Mouse (Mus musculus): Measurements from ENCODE around the gene Ltbp2.

The Ltbp2 gene

GRCm38 (mm10) chr12:84806010-84806409 is 70.3 kb downstream of the Ltbp2 start:
- DNase-seq (ENCODE audit: extremely low spot score, low spot score), result no peak

DNA sequence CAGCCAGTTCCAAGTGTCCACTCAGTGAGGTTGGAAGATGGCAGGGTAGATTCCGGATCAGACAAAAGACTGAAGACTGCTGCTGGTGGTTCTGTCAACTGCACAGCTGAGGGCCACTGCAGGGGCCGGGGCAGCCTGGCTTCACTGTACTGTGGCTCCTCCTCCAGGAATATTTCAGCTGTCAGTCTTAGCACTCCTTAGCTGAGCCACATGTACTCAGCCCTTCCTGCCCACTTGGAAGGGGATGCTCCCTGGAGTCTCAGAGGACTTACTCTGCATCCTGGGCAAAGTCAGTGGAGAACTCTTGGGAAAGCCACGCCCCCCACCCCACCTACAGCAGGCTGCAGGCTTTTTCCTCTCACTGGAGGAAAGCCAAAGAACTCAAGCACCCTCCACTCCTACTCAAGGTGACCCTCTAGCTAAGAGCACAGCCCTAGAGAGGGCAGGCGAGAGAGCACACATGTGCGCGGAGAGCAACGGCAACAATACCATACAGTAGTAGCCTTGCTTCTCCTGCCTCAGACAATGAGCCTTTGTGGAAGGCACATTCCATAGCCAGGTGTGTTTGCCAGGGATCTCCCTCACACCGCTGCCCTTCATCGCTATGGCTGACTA is 71.0 kb downstream of the Ltbp2 start:
- DNase-seq (ENCODE audit: extremely low spot score, low spot score), result no peak

DNA sequence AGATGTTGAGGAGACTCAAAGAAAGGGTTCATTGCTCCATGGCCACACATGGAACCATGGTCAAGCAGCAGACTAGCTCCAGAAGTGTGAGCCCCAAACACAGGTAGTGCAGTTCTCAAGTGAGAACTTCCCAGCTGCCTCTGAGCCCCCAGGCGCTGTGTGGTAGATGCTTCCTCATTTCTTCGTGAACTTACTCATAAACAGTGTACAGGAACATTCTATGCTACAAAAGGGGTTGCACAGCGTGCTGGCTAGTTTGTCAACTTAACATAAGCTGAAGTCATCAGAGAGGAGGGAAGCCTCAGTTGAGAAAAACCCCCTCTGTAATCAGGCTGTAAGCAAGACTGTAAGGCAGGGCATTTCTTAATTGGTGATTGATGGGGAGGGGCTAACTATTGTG is 73.7 kb downstream of the Ltbp2 start:
- DNase-seq (ENCODE audit: extremely low spot score, low spot score), result no peak

GRCm38 (mm10) chr12:84801532-84802110 is 74.7 kb downstream of the Ltbp2 start:
- DNase-seq (ENCODE audit: extremely low spot score, low spot score), result no peak

DNA sequence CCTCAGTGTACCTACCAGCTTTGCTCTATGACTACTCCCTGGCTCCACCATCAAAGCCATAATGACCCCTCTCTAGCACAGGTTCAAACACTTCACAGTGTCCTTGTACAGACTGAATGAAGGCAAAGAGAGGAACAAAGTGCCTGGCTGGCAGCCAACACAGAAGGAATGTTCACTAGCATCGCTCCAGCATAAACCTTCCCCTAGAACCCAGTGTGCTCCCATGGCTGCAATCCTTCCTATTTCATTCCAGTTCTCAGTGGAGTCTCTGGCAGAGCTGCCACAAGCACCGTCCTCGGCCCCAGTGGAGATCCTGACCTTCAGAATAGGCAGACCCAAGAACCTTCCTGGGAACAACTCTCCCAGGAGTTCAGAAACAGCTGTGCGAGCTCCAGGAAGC is 75.9 kb downstream of the Ltbp2 start:
- no peak for DNase-seq (ENCODE audit: extremely low spot score, low spot score)

DNA sequence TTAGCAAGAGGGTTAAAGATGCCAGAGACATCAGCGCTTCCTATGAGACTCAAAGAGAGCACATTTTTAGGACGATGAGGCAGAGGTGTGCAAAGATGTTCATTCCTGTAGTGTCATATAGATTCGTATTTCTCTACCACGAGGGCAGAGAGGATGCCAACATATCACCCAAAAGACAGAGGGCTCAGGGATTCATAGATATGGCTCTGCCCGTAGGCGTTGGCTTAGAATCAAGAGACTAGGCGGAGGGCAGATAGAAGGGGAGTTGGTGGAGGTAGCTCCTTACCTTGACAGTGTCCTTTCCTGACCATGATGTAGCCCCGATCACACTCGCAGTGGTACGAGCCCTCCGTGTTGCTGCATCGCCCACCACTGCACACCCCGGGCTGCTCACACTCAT is 77.2 kb downstream of the Ltbp2 start:
- DNase-seq (ENCODE audit: extremely low spot score, low spot score), result no peak

- DNase-seq (ENCODE audit: extremely low spot score, low spot score), result no peak
These were observed 81.7 kb downstream of the Ltbp2 start for GRCm38 (mm10) chr12:84794647-84795046.

GRCm38 (mm10) chr12:84792629-84793028 is 83.7 kb downstream of the Ltbp2 start:
- no peak for DNase-seq (ENCODE audit: extremely low spot score, low spot score)

DNA sequence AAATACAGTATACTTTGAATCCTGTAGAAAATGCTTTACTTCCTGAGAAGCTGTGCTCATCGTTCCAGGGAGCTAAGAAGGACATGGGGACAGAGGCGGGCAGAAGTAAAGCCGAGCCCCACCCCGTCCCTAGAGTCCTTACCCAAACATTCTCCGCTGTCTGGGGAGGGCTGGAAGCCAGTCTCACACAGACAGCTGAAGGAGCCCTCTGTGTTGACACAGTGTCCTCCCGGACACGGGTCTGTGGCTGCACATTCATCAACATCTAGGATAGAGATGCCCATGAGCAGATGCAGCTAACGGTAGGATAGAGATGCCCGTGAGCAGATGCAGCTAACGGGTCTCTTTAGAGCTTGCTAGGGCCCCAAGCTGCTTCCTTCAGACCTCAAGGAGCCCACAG is 85.5 kb downstream of the Ltbp2 start:
- no peak for DNase-seq (ENCODE audit: extremely low spot score, low spot score)

DNA sequence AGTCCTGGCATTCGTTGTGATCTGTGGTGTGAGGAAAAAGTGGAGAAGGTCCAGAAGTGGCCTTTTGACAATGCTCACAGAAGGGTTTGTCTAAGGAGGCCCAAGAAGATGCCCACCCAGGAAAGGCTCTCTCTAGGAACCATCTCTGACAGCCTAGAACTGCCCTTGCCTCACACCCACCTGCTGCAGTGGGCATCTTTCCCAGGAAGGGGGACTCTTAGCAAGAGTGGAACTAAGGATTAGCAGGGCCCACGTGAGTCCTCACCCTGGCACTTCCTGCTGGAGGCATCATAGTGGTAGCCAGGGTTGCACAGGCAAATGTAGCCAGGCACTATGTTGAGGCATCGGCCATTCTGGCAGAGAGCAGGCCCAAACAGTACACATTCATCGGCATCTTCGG is 90.2 kb downstream of the Ltbp2 start:
- no peak for DNase-seq (ENCODE audit: extremely low spot score, low spot score)

DNA sequence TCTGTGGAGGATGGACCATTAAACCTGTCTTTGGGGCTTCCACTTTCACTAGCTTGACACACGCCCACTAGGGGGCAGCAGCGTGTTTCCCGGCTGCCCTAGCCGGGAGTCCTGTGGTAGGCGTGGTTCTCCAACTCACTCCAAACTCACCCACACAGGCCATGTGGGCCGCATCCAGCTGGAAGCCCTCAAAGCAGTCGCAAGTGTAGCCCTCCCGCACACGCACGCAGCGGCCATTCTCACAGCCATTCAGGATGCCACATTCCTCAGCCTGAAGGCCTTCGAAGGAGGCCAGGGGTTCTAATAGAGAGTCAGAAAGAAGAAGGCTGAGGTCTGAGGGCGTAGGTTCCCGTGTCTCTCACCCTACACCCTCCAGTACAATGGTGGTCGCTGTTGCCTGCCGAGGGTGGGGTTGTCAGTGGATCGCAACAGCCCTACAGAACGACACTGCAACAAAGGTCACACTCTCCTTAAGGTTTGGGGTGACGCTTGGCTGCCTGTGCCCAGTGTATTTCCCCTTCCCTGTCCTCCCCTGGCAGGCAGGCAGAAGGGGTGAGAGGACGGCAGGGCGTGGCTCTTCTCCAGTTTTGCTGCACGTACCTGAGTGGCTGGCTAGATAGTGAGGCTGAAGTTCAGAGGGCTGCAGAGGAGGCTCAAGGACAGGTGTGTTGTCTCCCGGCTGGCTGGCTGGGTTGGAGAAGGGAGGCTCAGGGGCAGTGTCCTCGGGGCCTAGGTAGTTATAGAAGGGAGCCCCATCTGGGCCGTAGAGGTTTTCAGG is 91.5 kb downstream of the Ltbp2 start:
- DNase-seq (ENCODE audit: extremely low spot score, low spot score), result peak; percentile 89

DNA sequence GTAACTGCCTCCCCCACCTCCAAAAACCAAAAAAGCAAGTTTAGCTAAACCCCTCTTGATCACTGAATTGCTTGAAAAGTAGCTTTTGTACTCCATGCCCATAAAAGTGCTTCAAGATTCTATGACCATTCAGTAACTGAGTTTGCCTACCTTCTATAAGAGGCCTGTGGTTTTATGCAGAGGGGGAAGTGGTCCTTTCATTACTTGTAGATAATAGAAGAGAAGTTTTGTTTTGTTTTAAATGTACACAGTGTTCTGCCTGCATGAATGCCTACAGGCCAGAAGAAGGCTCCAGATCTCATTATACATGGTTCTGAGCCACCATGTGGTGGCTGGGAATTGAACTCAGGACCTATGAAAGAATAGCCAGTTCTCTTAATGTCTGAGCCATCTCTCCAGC is 100.1 kb downstream of the Ltbp2 start:
- DNase-seq (ENCODE audit: extremely low spot score, low spot score), result no peak

GRCm38 (mm10) chr12:84774376-84774775 is 102.0 kb downstream of the Ltbp2 start:
- DNase-seq (ENCODE audit: extremely low spot score, low spot score), result no peak

DNA sequence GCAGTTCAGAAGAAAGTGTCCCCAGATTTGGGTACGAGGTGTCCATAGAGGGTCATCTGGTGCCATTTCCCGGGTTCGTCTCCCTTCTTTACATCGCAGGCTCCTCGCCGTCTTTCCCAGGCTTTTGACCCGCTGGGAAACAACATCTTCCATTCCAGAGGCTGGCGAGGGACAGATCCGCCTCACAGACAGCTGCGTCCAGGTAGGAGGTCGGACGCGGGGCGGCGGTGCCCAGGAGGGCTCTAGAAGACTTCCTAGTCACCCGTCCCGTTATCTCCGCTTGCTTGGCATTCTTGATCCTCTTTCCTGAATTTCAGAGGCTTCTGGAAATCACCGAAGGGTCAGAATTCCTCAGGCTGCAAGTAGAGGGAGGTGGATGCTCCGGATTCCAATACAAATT is 102.9 kb downstream of the Ltbp2 start:
- no peak for DNase-seq (ENCODE audit: extremely low spot score, low spot score)

DNA sequence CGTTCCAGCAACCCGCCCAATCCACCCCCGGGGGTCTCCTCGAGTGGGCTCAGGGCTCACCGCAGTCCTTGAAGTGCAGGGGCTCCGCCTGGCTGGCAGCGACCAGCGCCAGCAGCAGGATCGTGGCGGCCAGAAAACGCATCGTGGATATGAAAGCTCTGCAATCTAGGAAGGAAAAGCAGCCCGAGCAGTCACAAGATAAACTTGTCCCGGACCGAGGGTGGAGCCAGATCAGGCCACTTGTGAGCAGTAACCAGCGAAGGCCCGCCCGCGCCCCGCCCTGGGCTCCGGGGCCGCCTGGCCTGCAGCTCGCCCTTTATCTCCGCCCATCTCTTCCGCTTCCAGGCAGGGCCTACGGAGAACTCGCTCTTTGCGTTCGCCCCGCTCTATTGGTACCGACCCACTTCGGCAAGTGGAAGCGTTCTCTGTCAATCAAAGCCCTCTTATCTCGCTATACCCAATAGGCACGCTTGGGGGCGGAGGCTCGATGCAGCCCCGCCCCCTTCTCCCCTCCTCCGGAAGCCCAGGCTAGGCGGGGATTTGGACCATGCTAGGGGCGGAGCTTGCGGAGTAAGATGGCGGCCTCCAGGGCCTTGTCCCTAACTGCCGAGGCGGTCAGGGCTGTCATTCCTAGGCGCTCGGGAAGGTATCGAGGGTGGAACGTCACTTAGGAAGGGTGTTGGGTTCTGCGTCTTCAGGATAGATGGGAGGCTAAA is 103.4 kb downstream of the Ltbp2 start, which contains the start of the genes Npc2 and Isca2:
TSS of gene Npc2 (minus strand) at position 427 of the 716 bp plus-strand sequence.
TSS of gene Isca2 (plus strand) at position 526 of the 716 bp plus-strand sequence.
- DNase-seq (ENCODE audit: extremely low spot score, low spot score), result peak; percentile 95

DNA sequence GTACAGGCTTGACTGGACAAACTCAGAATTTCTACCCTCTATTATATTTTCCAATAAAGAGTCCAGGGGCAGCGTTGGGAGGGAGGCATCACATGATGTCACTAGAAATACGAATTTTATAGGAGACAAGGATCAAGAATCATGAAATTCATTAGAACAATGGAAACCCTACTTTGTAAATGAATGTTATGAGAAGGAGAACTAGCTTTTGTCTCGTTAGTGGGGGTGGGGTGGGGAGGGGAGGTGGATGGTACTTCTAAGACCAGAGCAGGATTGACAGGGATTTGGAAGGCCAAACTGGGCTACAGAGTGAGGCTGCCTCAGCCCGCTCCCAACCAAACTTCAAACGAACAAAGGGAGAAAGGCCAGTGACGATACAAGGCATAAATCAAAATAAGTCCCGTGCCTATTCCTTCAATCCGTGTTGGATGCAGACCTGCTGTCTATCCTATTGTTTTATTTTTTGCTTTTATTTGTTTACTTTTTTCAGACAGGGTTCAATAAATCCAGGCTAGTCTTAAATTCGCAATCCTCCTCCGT is 104.3 kb downstream of the Ltbp2 start:
- DNase-seq (ENCODE audit: extremely low spot score, low spot score), result peak; percentile 45

DNA sequence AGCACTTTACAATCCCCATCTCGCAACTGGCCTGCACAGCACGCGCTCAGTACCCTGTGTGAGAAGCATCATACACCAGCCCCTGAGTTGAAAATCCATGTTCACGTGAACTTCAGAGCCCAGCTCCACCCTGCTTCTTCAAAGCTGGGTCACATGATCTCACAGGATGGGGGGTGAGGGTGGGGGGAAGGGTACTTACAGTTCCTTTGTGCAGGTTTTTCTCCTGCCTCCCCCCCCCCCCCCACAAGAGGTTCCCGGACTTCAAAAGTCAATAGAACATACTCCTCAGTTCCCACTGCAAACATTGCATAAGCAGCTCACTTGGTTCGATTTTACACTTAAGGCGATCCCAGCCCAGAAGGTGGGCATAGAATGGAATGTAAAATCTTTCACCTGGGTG is 106.7 kb downstream of the Ltbp2 start:
- DNase-seq (ENCODE audit: extremely low spot score, low spot score), result no peak

GRCm38 (mm10) chr12:84767510-84767909 is 108.8 kb downstream of the Ltbp2 start:
- DNase-seq (ENCODE audit: extremely low spot score, low spot score), result no peak

- no peak for DNase-seq (ENCODE audit: extremely low spot score, low spot score)
These were observed 110.1 kb downstream of the Ltbp2 start for GRCm38 (mm10) chr12:84766113-84766735.

DNA sequence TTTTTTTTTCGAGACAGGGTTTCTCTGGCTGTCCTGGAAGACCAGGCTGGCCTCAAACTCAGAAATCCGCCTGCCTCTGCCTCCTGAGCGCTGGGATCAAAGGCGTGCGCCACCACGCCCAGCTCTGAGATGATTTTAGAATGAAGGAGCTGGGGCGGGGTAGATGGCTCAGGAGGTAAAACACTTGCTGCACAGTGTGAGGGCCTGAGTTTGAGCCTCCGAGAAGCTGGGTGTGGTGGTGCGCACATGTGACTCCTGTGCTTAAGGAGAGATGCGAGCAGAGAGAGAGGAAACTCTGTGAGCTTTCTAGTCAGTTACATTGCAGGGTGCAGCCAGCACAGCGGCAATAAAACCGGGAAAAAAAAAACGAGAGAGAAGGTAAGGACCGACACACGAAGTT is 110.8 kb downstream of the Ltbp2 start:
- DNase-seq (ENCODE audit: extremely low spot score, low spot score), result no peak

DNA sequence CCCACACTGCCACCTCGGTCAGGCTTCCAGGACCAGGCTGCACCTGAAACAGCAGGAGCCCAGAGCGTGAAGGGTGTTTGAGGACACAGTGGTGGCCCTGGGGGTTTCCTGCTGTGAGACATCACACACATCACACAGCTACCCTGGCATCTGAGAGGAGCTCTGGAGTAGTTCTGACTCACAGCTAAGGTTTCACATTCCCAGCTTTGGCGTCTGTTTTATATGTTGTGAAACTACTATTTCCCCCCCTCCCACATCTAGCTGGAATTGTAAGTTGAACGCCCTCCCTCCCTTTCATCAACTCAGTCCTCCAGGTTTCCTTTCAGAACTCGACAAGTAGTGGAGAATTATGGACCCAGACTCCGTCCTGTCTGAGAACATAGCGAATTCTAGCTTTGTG is 111.6 kb downstream of the Ltbp2 start:
- DNase-seq (ENCODE audit: extremely low spot score, low spot score), result no peak
